Mouse (Mus musculus) activated CD4-positive, CD25-positive, alpha-beta regulatory T cell, adult 9 weeks (primary cell): ENCODE results near the gene Gm3138. TPM values are rescaled to one million over a fixed set of nuclear protein-coding genes. Genes with fewer than 3 reads are reported as not detected.

Experiments used
- polyA plus RNA-seq: library from polyadenylated mRNA; unstranded; fragments of 100-300 nt; shearing (Covaris generic); gene quantifications from one replicate; pipeline ENCODE4 v1.2.1, GENCODE M21; 2017

Gm3138 gene
- not detected for polyA plus RNA-seq

GRCm38 (mm10) chr14:4249331-4249730, at the start of gene Gm3138:
Gene Gm3138 (plus strand): TSS chr14:4249631.

Other genes starting within 250 kb of the Gm3138 start
- 1.4 TPM for gene Gm5796, start 225.7 kb upstream of the Gm3138 start, polyA plus RNA-seq
- not detected for gene Gm3115, start 165.5 kb upstream of the Gm3138 start, polyA plus RNA-seq
- gene Gm8108, start 139.1 kb upstream of the Gm3138 start, polyA plus RNA-seq, result 1.8 TPM
- not detected for gene Gm3127, start 84.6 kb upstream of the Gm3138 start, polyA plus RNA-seq
- 3.0 TPM for gene Gm2974, start 67.1 kb upstream of the Gm3138 start, polyA plus RNA-seq
- not detected for gene Gm3149, start 67.7 kb downstream of the Gm3138 start, polyA plus RNA-seq
- 3.4 TPM for gene 2610042L04Rik, start 85.1 kb downstream of the Gm3138 start, polyA plus RNA-seq
- gene Gm3159, start 147.9 kb downstream of the Gm3138 start, polyA plus RNA-seq, result not detected
- gene Gm3164, start 165.8 kb downstream of the Gm3138 start, polyA plus RNA-seq, result 3.0 TPM
- 1.8 TPM for gene Gm3173, start 181.4 kb downstream of the Gm3138 start, polyA plus RNA-seq
- gene Gm3182, start 232.1 kb downstream of the Gm3138 start, polyA plus RNA-seq, result not detected